Mouse (Mus musculus) ES-E14 (cell line): Measurements from ENCODE around the gene Cers2.

Experiments used
- CHD2 ChIP-seq: IDR thresholded peaks from 2 replicates; pipeline ENCODE4 v1.6.1; 2014; ENCODE audit warnings: mild to moderate bottlenecking, low read depth, low read length, inconsistent platforms
- MAFK ChIP-seq: IDR thresholded peaks from 2 replicates; pipeline ENCODE4 v1.6.1; 2014; ENCODE audit warnings: mild to moderate bottlenecking, low read depth, low read length, inconsistent platforms; ENCODE audit not compliant: insufficient read depth
- ZC3H11A ChIP-seq: IDR thresholded peaks from 2 replicates; pipeline ENCODE4 v1.6.1; 2012; ENCODE audit warnings: low read depth, mild to moderate bottlenecking, inconsistent platforms, low read length, borderline replicate concordance
- ZNF384 ChIP-seq: IDR thresholded peaks from 2 replicates; pipeline ENCODE4 v1.6.1; 2012; ENCODE audit warnings: low read depth, low read length, inconsistent platforms

DNA sequence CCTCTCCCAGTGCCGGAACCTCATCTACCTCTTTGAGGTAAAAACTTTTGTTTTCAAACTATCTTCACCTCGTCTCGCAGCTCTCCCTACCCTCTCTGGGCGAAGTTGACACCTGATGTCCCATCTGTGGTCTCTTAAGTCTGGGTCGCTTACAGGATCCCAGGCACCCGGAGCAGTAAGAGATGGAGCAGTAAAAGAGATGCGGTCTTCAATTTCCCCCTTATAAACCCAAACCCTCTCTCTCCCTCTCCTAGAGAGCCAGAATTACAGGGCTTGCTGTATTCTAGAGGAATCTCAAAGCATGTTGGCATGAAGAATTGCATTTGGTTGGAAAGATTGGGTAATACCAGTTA is 31.0 kb upstream of the Cers2 start:
- no peak for TF ChIP-seq CHD2
- no peak for TF ChIP-seq ZC3H11A
- TF ChIP-seq ZNF384: no peak
- TF ChIP-seq MAFK: no peak
